Mouse (Mus musculus): ENCODE measurements around the gene A530064D06Rik. TPM values are rescaled to one million over a fixed set of nuclear protein-coding genes. Genes with fewer than 3 reads are reported as not detected.

The A530064D06Rik gene
- total RNA-seq, 2 experiments from 2014 or later: not detected

Other genes starting within 250 kb of the A530064D06Rik start
- gene Foxp4, start 242.6 kb downstream of the A530064D06Rik start, total RNA-seq (2021): 10 to 100 TPM; 47.6 to 47.8 TPM
- not detected for gene 1700122O11Rik, start 129.0 kb downstream of the A530064D06Rik start, total RNA-seq (2021)
- gene 1700067P10Rik, start 78.0 kb downstream of the A530064D06Rik start, total RNA-seq (2021): not detected
- gene 9830107B12Rik, start 21.0 kb downstream of the A530064D06Rik start, total RNA-seq (2021): not detected
- gene Trem1, start 65.5 kb upstream of the A530064D06Rik start, total RNA-seq (2021): not detected
- gene Trem3, start 80.5 kb upstream of the A530064D06Rik start, total RNA-seq (2021): not detected
- under 1 TPM in 1 of 2 experiments, not detected in 1; 0.72 TPM for gene Treml4, start 97.0 kb upstream of the A530064D06Rik start, total RNA-seq (2021)
- gene Treml2, start 132.2 kb upstream of the A530064D06Rik start, total RNA-seq (2021): under 1 TPM; 0.52 to 0.63 TPM
- under 1 TPM; 0.09 to 0.12 TPM for gene B430306N03Rik, start 148.9 kb upstream of the A530064D06Rik start, total RNA-seq (2021)
- gene Trem2, start 179.1 kb upstream of the A530064D06Rik start, total RNA-seq (2021): 10 to 100 TPM in 1 of 2 experiments, 1 to 10 TPM in 1; 9.6 to 12.1 TPM
- gene Treml1, start 192.6 kb upstream of the A530064D06Rik start, total RNA-seq (2021): under 1 TPM; 0.42 to 0.46 TPM
- gene Nfya, start 242.6 kb upstream of the A530064D06Rik start, total RNA-seq (2021): 10 to 100 TPM; 25.2 to 28.7 TPM
- gene Oard1, start 242.7 kb upstream of the A530064D06Rik start, total RNA-seq (2021): 10 to 100 TPM; 11.9 to 14.6 TPM

Measured in left cerebral cortex, adult 18-20 months (tissue).